Mouse (Mus musculus) regulatory T cell (primary cell): ENCODE measurements around the gene Rab3gap2.

ENCODE experiments used
- in situ Hi-C: fragments of 300-600 bp; cut with MboI, MseI; formaldehyde crosslinking; loops from one replicate; pipeline ENCODE4 v1.15.1; 2025; ENCODE audit warnings: high pct_unique_total_duplicates

Rab3gap2 gene

GRCm38 (mm10) chr1:185217966-185218365 is 14.0 kb downstream of the Rab3gap2 start:
- in situ Hi-C loops = loop anchor here (25.0 kb wide), 1 partner anchor 1994 kb away; the partner anchor contains the start of genes Gpatch2 and Spata17

DNA sequence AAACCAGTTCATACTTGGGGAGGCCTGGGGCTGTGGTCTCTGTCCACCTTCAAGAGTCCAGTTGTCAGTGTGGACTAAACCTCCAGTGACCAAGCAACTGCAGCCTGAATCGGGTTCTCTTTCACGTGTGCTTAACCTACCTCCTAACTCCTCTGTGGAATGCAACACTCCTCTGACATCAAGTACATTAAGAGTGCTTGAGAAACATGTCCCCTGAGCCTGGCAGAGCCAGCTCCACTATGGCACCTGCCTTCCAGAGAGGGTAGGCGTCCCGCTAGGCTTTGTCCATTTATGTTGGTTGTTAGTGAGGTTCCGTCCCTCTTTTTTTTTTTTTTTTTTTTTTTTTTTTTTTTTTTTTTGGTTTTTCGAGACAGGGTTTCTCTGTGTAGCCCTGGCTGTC is 23.0 kb downstream of the Rab3gap2 start:
- in situ Hi-C loops = no loop called here

GRCm38 (mm10) chr1:185227766-185228165 is 23.8 kb downstream of the Rab3gap2 start:
- in situ Hi-C loops = no loop called here

- in situ Hi-C loops = no loop called here
Measured at GRCm38 (mm10) chr1:185229406-185230201, 25.7 kb downstream of the Rab3gap2 start.

DNA sequence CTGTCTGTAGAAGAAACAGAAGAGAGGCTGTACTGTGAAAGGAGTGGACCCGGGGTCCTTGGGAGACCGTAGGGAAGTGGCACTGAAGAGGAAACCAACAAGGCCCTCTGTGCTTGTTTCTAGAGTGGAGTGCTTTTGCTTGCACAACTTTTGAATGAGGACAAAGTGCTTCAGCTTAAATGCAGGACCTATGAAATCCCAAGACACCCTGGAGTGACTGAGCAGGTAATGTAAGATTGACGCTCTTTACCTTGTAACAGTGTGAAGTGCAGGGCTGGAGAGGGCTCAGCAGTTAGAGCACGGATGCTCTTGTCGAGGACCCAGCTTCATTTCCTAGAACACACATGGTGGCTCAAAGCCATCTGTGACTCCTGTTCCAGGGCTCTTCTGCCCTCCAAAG is 31.9 kb downstream of the Rab3gap2 start:
- in situ Hi-C loops = no loop called here

- in situ Hi-C loops = no loop called here
Measured at GRCm38 (mm10) chr1:185236530-185236929, 32.6 kb downstream of the Rab3gap2 start.

GRCm38 (mm10) chr1:185243013-185243412 is 39.1 kb downstream of the Rab3gap2 start:
- in situ Hi-C loops = no loop called here

- in situ Hi-C loops = no loop called here
Measured at GRCm38 (mm10) chr1:185245456-185245855, 41.5 kb downstream of the Rab3gap2 start.

DNA sequence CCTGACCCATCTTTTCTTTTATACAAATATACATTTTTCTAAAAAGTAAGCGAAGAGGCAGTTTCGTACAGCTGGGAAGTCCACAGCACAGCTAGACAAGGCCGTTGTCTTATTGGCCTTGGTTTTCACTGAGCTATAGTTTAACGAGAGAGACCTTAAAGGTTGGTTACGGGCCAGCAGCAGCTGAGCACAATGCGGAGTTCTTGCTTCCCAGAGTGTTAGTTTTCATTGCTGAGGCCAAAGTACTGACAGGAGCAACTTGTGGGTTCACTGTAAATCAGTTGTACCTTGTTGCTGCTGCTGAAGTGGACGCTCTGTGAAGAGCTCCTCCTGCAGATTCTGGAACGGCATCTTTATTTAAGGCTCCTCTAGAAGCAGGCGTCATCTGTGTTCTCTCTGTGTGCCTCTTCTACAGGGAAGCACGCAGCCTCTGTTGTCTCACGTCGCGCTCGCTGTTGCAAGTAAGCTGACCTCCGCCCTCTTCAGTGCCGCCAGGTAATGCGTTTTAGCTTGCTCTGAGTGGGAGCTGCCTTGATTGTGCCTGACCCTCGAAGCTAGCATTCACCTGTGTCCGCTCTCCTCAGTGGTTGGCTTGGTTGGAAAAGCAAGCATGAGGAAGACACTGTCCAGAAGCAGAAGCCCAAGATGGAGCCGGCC is 43.6 kb downstream of the Rab3gap2 start:
- in situ Hi-C loops = no loop called here

GRCm38 (mm10) chr1:185248728-185249127 is 44.8 kb downstream of the Rab3gap2 start:
- in situ Hi-C loops = no loop called here

DNA sequence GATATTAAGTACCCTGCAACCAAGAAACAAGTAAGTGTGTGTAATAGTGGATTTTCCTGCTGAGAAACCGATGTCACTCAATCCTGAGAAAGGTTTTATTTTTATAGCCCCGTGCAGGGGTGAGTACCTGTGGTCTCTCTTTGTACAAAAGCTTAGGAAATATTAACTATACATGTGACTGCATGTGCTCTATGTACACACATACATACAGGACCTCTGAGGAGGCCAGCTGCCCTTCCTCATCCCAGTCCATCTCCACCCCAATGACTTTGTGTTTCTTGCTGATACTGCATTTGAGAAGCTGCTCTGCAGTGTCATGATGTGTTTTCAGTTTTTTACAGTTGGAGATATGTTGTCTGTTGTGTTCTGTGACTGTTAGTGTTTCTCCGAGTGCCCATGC is 48.4 kb downstream of the Rab3gap2 start:
- in situ Hi-C loops = no loop called here

DNA sequence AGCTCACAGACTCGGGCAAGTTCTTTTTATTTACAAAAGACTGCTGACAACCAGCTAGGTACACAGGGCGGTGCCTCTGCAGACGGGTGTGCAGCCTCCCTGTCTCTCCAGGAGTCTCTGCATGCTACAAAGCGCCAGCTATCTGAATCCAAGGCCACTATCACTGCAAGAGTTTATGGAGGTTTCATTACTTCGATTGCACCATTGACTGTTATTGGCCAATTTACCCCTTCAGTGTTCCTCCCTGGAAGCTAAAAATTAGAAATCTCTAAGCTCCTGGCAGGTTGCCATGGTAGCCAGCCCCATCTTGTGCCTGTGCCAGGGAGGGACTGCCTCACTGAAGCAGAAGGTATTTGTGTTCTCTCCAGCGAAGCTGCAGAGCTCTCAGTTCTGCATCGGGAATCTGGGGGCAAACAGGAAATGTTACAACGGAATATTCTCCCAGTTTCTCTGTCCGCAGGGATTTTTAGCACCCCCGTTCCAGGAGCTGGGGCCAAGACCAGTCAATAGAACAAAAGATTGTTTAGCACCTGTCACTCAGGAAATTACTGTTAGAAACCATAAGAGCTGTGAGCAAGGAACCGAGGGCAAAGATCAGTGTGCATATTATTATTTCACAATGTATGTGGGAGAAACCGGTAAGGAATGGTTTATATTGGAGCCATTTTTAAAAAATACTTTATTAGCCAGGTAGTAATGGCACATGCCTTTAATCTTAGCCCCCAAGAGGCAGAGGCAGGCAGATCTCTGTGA is 49.4 kb downstream of the Rab3gap2 start:
- in situ Hi-C loops = no loop called here

DNA sequence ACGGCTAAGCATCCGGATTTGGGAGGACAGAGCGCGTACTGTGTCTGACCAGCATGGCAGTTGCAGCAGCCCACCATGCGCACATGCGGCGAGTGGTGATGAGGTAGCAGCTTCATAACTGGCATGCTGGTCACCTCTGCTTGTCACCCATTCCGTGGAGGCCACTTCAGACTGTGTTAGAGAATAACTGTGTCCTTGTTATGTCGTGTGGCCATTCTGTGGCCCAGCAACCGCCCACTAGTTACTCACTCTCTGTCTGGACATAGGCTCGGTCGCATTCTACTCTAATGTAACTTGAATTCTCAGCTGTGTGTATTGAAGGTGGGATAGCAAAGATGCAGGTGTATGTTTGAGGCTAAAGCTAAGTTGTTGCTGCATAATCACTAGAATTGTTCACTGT is 51.4 kb downstream of the Rab3gap2 start:
- in situ Hi-C loops = no loop called here

GRCm38 (mm10) chr1:185256753-185257152 is 52.8 kb downstream of the Rab3gap2 start:
- in situ Hi-C loops = no loop called here

GRCm38 (mm10) chr1:185262565-185262964 is 58.6 kb downstream of the Rab3gap2 start:
- in situ Hi-C loops = no loop called here

DNA sequence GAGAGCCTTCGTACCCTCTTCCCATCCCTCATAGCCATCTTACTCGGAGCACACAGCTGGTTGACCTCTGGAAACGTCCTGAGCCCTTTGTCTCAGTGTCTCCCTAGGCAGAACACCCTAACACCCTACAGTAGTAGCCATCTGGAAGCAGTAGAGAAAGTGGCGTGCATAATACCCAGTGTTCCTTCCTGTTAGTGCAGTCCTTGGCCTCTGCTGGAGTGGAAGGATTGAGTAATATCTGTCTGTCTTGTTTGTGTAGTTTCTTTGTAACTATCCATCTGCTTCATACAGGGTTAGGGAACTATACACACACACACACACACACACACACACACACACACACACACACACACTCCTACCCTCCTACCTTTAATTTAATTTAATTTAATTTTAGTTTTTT is 64.8 kb downstream of the Rab3gap2 start:
- in situ Hi-C loops = no loop called here

GRCm38 (mm10) chr1:185270403-185271097 is 66.6 kb downstream of the Rab3gap2 start:
- in situ Hi-C loops = no loop called here

GRCm38 (mm10) chr1:185271373-185271772 is 67.5 kb downstream of the Rab3gap2 start:
- in situ Hi-C loops = no loop called here

DNA sequence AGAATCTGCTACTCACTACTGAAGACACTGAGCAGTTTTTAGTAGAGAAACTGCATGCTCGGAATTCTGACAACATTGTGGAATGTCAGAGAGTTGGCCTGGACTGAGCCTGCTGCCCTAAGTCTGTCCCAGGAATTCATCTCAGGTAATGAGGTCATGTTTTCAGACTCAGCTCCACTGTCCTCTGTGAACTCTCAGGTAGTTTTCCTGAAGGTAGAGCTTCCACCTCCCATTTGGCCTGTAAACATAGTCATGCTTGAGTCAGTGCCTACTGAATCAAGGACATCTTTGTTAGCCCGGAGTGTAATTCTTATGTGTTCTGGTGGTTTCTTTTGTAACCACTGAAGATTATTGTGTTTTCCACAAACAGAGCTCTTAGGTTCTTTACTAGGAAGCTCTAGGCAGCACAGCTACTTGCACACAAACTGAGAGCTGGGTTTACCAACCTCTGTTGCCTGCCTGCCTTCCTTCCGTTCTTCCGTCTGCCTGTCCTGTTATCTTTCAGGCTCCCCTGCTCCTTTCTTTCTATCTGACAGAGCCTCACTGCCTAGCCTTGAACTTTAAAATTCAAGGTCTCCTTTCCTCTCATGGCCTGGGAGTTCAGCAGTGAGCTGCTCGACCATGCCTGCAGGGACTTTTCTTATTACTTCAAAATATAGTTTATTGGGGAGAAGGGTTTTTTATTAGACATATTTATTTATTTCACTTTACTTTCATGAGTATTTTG is 71.1 kb downstream of the Rab3gap2 start:
- in situ Hi-C loops = no loop called here

- in situ Hi-C loops = no loop called here
Measured at GRCm38 (mm10) chr1:185275976-185276375, 72.1 kb downstream of the Rab3gap2 start.

DNA sequence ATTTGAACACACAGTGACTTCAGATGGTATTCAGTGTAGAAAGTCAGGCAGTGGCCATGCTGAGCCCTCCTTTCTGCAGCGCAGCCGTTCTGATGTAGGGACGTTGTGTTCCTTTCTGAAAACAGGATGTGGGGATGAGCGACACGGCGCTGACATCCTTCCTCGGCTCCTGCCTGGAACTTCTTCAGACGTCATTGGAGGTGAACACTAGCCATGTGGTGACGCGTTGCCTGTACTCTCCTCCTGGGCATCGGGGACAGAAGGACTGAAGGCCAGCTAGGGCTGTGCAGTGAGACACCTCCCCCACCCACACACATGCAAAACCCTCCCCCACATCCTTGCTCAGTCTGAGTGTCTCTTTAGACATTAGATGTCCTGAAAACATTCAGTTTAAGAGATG is 73.1 kb downstream of the Rab3gap2 start:
- in situ Hi-C loops = no loop called here
